Mouse (Mus musculus): ENCODE measurements around the gene Wfdc1. TPM values are rescaled to one million over a fixed set of nuclear protein-coding genes. Genes with fewer than 3 reads are reported as not detected.

Gene Wfdc1
- total RNA-seq, 2 experiments from 2014 or later = 6.3 to 6.7 TPM

DNA sequence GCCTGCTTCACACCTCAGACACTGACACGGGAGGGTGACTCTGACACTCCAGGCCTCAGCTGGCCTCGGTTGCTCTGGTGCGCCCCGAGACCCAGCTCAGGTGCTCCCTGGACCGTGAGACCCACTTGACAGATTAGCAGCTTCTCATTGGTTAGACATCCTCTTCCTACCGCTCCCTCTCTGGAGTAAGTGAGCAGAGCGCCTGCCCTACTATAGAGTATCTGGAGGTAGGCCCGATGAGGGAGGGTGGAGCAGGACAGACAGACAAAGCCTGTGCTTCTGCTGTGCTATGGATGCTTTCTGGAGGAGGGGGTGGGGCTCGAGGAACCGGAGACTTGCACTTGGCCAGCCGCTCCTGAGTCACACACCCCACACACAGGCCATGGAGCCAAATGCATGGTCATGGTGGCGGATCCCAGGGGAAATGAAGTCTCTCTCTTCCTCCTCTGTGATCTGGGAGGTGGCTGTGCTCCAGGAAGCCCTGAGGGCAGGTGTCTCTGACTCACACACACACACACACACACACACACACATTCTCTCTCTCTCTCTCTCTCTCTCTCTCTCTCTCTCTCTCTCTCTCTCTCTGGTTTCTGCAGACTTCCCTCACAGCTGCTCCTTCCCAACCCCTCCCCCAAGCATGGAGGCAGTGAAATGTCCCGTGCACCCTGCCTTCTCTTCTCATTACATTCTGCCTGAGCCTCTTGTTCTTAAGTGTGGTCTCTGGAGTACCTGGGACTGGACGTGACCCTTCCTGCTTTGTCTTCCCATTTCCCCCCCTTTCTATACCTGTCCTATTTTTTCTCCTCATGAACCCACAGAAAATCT, 42.9 kb downstream of the Wfdc1 start:
- Histone ChIP-seq H3K4me3 (no peak overlapping the region), H3K27ac (no peak overlapping the region)
- TF ChIP-seq CTCF (conservative IDR thresholded peaks at IDR 0.05) = no peak

DNA sequence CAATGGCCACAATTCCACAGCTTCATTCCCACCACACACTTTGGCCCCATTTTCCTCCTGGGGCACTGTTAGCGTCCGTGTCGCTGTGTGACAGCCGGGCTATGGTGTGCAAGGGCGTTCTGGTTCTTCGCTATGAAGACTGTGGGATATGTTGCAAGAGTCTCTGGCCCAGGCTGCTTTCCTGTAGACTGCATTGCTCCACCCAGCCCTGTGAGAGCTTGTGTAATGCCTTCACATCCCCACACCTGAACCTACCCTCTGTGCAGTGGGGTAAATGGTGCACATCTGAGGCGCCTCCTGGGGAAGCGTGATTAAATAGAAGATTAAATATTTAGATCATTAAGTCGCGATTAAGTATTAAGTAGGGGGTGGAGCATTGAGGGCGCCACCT, 43.5 kb downstream of the Wfdc1 start:
- Histone ChIP-seq H3K27ac (no peak overlapping the region), H3K4me3 (no peak overlapping the region)
- no peak for TF ChIP-seq CTCF (conservative IDR thresholded peaks at IDR 0.05)
- no peak for DNase-seq (ENCODE audit: low spot score in 2 of 2)

More for the DNA sequence above, 42.9 kb downstream of the Wfdc1 start:
- DNase-seq (ENCODE audit: low spot score in 2 of 2) = no peak

DNA sequence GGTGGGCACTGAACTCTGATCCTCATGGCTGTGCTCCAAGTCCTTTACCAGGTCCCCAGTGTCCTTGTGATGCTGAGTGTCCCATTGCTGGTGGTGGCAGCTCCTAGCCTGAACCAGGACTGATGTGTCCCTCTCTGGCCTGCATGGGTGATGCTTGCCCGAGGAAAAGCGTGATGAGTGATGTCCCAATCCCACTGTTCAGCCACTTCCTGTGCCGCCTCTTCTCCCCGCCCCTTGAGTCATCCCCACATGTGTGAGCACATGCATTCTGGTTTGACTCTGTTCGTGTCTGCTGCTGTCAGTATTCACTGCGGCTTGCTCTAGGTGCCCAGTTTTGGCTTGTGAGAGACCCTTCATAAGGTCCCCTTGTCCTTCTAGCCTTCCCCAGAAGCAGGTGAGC, 46.1 kb downstream of the Wfdc1 start:
- no peak for TF ChIP-seq CTCF (conservative IDR thresholded peaks at IDR 0.05)
- H3K27ac ChIP-seq = no peak overlapping the region
- no peak for DNase-seq (ENCODE audit: low spot score in 2 of 2)
- H3K4me3 ChIP-seq = no peak overlapping the region

DNA sequence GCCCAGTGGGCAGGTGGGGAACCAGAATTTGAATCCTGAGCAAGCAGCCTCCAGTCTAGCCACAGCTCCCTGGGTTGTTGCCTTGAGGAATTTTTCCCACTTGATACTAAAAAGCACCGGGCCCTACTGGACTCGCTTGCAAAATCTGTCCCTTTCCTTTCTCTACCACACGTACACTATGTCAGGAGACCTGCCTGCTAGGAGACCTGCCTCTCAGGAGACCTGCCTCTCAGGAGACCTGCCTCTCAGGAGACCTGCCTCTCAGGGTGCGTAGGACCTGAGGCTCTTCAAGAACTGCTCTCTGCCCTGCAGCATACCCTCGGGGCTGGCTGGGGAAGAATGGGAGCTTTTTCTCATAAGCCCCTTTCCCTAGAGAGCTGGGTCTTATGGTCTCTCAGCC, 47.3 kb downstream of the Wfdc1 start:
- no peak for TF ChIP-seq CTCF (conservative IDR thresholded peaks at IDR 0.05)
- Histone ChIP-seq H3K27ac (no peak overlapping the region), H3K4me3 (no peak overlapping the region)
- no peak for DNase-seq (ENCODE audit: low spot score in 2 of 2)

DNA sequence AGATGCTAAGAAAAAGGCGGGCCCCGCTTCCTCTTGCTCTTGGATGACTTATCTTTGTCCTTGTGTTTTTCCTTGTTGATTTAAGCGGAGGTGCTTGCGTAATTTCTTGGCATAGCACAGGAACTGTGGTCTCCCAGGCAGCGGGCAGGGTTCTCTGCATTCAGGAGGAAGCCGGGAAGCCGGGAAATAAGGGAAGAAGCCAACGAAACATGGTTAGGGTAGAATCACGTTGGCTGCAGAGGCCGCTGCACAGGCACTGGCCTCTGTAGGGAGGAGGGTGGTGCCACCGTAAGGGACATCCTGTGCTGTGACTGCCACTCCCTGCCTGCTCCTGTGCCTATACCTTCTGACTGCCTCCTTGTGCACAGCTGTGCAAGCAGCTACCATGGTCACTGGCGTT, 49.1 kb downstream of the Wfdc1 start:
- DNase-seq (ENCODE audit: low spot score in 2 of 2) = no peak
- Histone ChIP-seq H3K27ac (no peak overlapping the region), H3K4me3 (no peak overlapping the region)
- TF ChIP-seq CTCF (conservative IDR thresholded peaks at IDR 0.05) = no peak

DNA sequence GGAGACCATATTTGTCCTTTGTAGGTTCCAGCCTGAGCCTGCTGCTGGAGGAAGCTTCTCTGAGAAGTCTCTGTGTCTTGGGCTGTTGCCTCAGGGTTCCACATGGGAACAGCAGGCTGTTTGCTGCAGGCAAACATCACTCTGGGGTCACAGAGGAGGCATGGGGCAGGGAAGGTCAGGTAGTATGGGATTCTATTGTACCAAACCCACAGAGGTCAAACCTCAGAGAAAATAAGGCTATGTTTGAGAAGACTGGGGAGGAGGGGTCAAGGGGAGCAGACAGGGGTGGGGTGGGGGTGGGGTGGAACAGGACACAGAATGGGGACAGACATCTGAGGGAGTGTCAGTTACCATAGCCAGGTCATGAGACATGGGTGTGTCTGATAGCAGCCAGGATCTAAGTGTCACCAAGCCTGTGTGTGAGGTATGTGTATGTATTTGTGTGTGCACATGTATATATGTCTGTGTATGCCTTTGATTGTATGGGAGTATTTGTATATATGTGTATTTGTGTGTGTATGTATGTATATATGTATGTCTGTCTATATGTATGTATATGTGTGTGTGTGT, 50.6 kb downstream of the Wfdc1 start:
- no peak for DNase-seq (ENCODE audit: low spot score in 2 of 2)
- no peak overlapping the region for H3K27ac ChIP-seq
- TF ChIP-seq CTCF (conservative IDR thresholded peaks at IDR 0.05) = no peak
- H3K4me3 ChIP-seq = no peak overlapping the region

DNA sequence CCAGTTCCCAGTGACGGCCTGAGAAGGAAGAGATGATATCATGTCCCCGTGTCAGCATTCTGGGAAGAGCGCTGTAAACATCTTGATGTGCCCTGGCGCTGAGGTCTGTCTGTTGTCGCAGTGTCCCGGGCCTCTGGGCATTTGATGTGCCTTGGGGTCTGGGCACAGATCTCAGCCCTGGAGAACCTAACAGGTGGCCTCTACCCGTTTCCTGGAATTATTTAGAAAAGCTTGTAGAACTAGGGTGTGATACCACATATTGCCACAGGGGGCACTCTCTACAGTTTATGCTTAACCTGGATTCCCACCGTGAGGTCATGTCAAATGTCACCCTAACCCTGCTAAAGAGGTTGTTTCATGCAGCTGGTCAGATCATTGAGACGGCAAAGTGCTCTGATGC, 51.6 kb downstream of the Wfdc1 start:
- TF ChIP-seq CTCF (conservative IDR thresholded peaks at IDR 0.05) = peak; percentile 81
- H3K4me3 ChIP-seq = no peak overlapping the region
- no peak for DNase-seq (ENCODE audit: low spot score in 2 of 2)
- H3K27ac ChIP-seq = no peak overlapping the region

DNA sequence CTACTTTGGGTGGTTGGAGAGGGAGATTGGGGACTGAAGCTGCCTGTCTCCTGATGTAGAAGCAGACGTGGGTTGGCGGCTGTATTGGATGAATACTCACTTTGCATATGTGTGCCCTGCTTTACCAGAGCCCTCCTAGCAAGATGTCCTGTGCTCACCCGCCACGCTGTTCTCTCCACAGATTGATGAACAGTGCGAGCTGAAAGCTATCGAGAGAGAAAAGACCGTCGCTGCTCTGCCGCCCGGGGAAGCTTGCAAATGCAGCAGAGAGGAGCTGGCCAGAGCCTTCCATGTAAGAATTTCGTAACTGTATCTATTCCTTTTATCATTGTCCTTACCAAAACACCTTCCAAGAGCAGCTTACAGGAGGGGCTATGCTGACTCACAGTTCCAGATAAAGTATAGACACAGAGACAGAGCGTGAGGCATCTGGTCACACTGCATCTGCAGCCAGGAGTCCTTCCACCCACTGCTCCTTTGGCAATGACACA, 52.9 kb downstream of the Wfdc1 start:
- H3K27ac ChIP-seq = peak overlapping the region; percentile 49; the same call in 1 of the 2 replicates

DNA sequence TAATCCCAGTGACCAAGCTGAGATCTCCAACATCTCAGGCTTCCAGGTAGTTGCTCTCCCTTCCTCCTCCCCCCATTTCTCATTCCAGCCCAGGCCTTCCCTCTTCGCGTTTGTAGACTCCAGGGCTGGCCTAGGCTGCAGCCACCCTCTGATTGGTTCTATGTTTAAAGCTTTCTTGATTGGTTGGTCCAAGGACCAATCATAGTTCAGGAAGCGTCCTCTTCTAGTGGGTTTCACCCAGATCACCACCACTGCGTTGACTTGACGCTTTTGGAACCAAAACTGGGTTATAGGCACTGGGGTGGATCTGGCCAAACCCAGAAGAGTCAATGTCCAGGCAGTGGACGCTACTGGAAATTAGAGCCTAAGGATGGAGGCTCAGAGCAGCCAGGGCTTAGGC, 56.2 kb downstream of the Wfdc1 start:
- H3K27ac ChIP-seq = no peak overlapping the region
- H3K4me3 ChIP-seq = no peak overlapping the region
- TF ChIP-seq CTCF (conservative IDR thresholded peaks at IDR 0.05) = no peak
- no peak for DNase-seq (ENCODE audit: low spot score in 2 of 2)

More for the DNA sequence above, 52.9 kb downstream of the Wfdc1 start:
- TF ChIP-seq CTCF (conservative IDR thresholded peaks at IDR 0.05) = no peak
- H3K4me3 ChIP-seq = no peak overlapping the region
- peak; percentile 25 to 37 for DNase-seq (ENCODE audit: low spot score in 2 of 2)

DNA sequence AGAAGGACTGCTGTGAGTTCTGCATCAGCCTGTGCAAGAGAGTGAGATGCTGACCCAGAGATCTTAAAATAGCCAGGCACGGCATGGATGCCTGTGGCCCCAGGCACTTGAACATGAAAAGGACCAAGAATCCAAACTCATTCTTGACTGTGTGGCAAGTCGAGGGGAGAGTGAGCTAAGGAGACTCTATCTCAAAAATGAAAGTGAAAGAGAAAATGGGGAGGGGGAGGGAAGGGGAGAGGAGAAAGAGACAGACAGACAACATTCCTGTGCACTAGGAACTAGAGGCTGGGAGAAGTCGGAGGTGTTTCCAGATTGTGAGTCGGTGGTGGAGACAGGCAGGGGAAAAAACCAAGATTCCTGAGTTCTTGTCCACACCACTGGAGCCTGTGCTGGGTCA, 57.5 kb downstream of the Wfdc1 start:
- H3K27ac ChIP-seq = no peak overlapping the region
- no peak for DNase-seq (ENCODE audit: low spot score in 2 of 2)
- no peak overlapping the region for H3K4me3 ChIP-seq
- TF ChIP-seq CTCF (conservative IDR thresholded peaks at IDR 0.05) = no peak

DNA sequence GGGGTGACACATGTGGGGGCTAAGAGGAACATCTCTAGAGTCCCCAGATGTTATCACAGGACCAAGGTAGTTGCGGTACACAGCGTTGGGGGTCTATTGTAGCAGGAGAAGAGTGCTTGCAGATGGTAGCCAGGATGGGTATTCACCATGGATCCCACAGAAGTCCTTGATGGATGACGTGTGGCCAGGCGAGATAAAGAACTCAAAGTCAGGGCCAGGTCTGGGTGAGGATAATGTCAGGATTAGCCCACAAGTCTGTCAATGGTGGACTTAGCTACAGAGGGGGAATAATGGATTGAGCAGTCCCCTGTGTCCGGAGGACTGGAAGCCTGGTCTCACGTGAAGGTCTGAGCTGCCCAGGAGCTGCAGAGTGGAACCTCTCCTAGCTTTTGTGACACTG, 58.4 kb downstream of the Wfdc1 start:
- no peak for TF ChIP-seq CTCF (conservative IDR thresholded peaks at IDR 0.05)
- H3K27ac ChIP-seq = no peak overlapping the region
- no peak for DNase-seq (ENCODE audit: low spot score in 2 of 2)

DNA sequence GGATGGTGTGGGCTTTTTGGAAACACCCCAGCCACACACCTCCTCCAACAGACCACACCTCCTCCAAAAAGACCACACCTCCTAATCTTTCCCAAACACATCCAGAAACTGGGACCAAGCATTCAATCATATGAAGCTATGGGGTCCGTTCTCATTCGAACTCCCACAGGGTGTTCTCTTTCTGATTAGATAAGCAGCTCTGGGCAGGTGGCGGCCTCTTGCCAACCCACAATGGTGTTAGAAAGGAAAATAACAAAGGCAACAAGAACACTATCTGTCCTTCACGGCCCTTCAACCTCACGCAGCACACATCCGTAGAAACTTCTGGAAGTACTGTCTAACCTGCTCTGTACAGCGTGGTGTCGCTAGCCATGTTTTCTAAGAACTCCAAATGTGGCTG, 60.9 kb downstream of the Wfdc1 start:
- no peak overlapping the region for H3K27ac ChIP-seq
- TF ChIP-seq CTCF (conservative IDR thresholded peaks at IDR 0.05) = no peak
- H3K4me3 ChIP-seq = no peak overlapping the region
- no peak for DNase-seq (ENCODE audit: low spot score in 2 of 2)

More for the DNA sequence above, 58.4 kb downstream of the Wfdc1 start:
- H3K4me3 ChIP-seq = no peak overlapping the region

DNA sequence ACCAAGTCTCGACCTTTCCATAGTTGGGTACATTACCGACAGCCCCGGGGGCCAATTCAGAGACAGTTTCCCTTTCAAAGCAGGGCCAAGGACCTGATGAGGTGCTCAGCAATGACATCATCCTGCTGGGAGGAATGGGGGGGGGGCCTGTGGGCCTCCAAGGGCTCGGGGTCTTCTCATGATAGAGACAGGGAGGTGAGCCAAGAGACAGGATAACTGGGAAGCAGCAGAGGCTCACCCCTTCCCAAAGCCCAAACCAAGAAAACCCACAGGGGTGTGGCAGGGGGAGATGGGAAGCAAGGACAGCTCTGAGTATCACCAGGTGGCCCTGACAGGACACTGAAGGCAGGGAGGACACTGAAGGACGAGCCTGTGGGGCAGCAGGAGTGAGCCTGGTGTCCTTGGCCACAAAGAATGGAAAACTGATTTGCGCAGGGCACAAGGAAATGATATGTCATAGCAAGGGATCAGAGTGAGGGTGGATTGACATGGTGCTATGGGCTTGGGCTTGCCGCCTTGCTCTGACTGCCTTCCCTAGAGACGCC, 62.3 kb downstream of the Wfdc1 start:
- no peak overlapping the region for H3K4me3 ChIP-seq
- DNase-seq (ENCODE audit: low spot score in 2 of 2) = no peak
- H3K27ac ChIP-seq = no peak overlapping the region
- no peak for TF ChIP-seq CTCF (conservative IDR thresholded peaks at IDR 0.05)
